Mouse (Mus musculus): ENCODE results near the gene Ppp1ca. TPM values are rescaled to one million over a fixed set of nuclear protein-coding genes. Genes with fewer than 3 reads are reported as not detected.
A peak's percentile ranks its signal among the peaks of the same experiment; 100 is the strongest.

The Ppp1ca gene
- total RNA-seq, 2 experiments from 2014 or later: 266 to 269 TPM

GRCm38 (mm10) chr19:4180411-4180810, 11.5 kb upstream of the Ppp1ca start:
- intact Hi-C loops (cut with DNase I; ENCODE audit: low total_unique reads): no loop called here
- no peak for DNase-seq

GRCm38 (mm10) chr19:4181892-4182291, 10.0 kb upstream of the Ppp1ca start:
- intact Hi-C loops (cut with DNase I; ENCODE audit: low total_unique reads): no loop called here
- DNase-seq: peak; percentile 47

- intact Hi-C loops (cut with DNase I; ENCODE audit: low total_unique reads): no loop called here
- DNase-seq: no peak
Observed at GRCm38 (mm10) chr19:4183689-4184088, 8.2 kb upstream of the Ppp1ca start.

GRCm38 (mm10) chr19:4184976-4185975, 6.6 kb upstream of the Ppp1ca start:
- no peak for DNase-seq
- intact Hi-C loops (cut with DNase I; ENCODE audit: low total_unique reads): no loop called here

GRCm38 (mm10) chr19:4187303-4187702, 4.6 kb upstream of the Ppp1ca start:
- DNase-seq: no peak
- intact Hi-C loops (cut with DNase I; ENCODE audit: low total_unique reads): no loop called here

GRCm38 (mm10) chr19:4189051-4189620, 2.7 kb upstream of the Ppp1ca start:
- intact Hi-C loops (cut with DNase I; ENCODE audit: low total_unique reads): no loop called here
- no peak for DNase-seq

- peak; percentile 32 for DNase-seq
- intact Hi-C loops (cut with DNase I; ENCODE audit: low total_unique reads): no loop called here
Observed at GRCm38 (mm10) chr19:4190831-4191334, 982 bp upstream of the Ppp1ca start, which contains the start of gene Tbc1d10c. Gene Tbc1d10c, minus strand, starts transcription at chr19:4191284.

GRCm38 (mm10) chr19:4192251-4192985, 553 bp downstream of the Ppp1ca start:
- no peak for DNase-seq
- intact Hi-C loops (cut with DNase I; ENCODE audit: low total_unique reads): no loop called here

GRCm38 (mm10) chr19:4193129-4193528, 1.3 kb downstream of the Ppp1ca start:
- intact Hi-C loops (cut with DNase I; ENCODE audit: low total_unique reads): no loop called here
- DNase-seq: no peak

- intact Hi-C loops (cut with DNase I; ENCODE audit: low total_unique reads): no loop called here
- DNase-seq: no peak
Observed at GRCm38 (mm10) chr19:4194021-4194724, 2.3 kb downstream of the Ppp1ca start.

GRCm38 (mm10) chr19:4194776-4195650, 3.1 kb downstream of the Ppp1ca start:
- intact Hi-C loops (cut with DNase I; ENCODE audit: low total_unique reads): no loop called here
- DNase-seq: no peak

- intact Hi-C loops (cut with DNase I; ENCODE audit: low total_unique reads): no loop called here
- no peak for DNase-seq
Observed at GRCm38 (mm10) chr19:4196048-4196447, 4.2 kb downstream of the Ppp1ca start.

GRCm38 (mm10) chr19:4196548-4196947, 4.7 kb downstream of the Ppp1ca start:
- no peak for DNase-seq
- intact Hi-C loops (cut with DNase I; ENCODE audit: low total_unique reads): no loop called here

- intact Hi-C loops (cut with DNase I; ENCODE audit: low total_unique reads): no loop called here
- DNase-seq: no peak
Observed at GRCm38 (mm10) chr19:4197180-4197579, 5.3 kb downstream of the Ppp1ca start.

- peak; percentile 96 for DNase-seq
- intact Hi-C loops (cut with DNase I; ENCODE audit: low total_unique reads): no loop called here
Observed at GRCm38 (mm10) chr19:4201291-4201909, 9.5 kb downstream of the Ppp1ca start, which contains the start of gene Rad9a. Gene Rad9a, minus strand, starts transcription at chr19:4201662.

- intact Hi-C loops (cut with DNase I; ENCODE audit: low total_unique reads): no loop called here
- no peak for DNase-seq
Observed at GRCm38 (mm10) chr19:4202149-4202548, 10.3 kb downstream of the Ppp1ca start.

GRCm38 (mm10) chr19:4203148-4203547, 11.3 kb downstream of the Ppp1ca start:
- no peak for DNase-seq
- intact Hi-C loops (cut with DNase I; ENCODE audit: low total_unique reads): no loop called here
